Mouse (Mus musculus) common myeloid progenitor, adult 5-6 weeks (primary cell): ENCODE data around the gene Jmjd7. TPM values are rescaled to one million over a fixed set of nuclear protein-coding genes. Genes with fewer than 3 reads are reported as not detected.

Source experiments
- ATAC-seq: replicated peaks from 2 replicates; pipeline ENCODE4 v1.8.0; 2016; ENCODE audit warnings: low read depth, mild to moderate bottlenecking, moderate TSS enrichment, inconsistent platforms; ENCODE audit not compliant: poor library complexity, severe bottlenecking
- total RNA-seq: library from RNA; stranded (forward); fragments of 200-1000, 187-1606 nt; gene quantifications from 2 replicates; pipeline ENCODE4 v1.2.3, GENCODE M21; 2017

Jmjd7 gene
- total RNA-seq, 1 experiment from 2014 or later, result 6.2 TPM

DNA sequence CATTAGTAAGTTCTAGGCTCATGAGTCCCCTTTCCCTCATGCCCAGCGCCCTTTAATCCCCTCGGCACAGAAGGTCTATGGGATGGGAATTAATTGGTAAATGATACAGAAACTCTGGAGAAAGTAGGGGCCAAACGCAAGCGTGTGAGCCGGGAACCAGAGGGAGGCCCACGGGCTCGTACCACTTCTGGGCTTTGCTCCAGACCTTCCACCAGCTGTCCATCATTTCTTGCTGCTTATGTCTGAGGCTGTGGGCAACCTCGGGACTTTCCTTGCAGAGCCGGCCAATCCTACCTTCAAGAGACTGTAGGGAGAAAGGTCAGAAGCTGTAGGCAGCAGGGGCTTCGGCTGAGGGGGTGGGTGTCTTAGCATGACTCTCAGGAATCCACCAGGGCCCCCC is 28.6 kb downstream of the Jmjd7 start:
- no peak for ATAC-seq

DNA sequence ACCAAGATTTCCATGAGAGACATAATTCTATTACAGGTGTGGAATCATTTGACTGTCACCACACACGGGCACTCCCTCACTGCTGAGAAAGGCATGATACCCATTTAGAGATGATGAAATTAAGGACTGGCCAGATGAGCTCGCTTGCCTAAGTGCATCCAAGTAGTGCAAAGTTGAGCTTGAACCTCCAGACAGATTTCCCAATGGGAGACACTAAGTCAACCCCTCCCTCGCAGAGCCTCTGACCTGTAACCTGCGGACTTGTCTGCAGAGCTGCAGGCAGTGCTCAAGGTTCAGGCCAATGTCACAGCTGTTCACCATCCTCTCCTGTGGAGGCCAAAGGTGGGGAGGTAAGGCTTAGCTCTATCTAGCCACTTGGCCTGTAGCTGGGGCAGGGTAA is 31.5 kb downstream of the Jmjd7 start:
- ATAC-seq, result no peak

DNA sequence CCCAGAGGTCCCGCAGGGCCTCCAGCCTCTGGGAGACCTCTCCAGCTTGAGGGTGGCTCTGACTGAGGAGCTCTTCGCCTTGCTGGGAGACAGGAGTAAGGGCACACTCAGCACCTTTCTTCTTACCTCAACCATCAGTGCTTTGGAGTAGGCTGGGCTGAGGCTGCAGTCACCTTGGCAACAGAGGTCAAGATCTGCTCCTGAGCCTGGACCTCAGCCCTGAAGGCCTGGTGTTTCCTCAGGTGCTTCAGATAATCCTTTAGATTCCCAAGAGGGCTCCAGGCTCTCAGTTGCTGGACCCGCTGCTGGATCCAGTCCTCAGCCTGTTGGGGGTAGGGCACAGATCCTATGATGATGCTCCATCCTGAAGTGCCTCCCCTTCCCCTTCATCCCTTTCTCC is 32.2 kb downstream of the Jmjd7 start:
- ATAC-seq, result no peak

- ATAC-seq, result no peak
Observed at GRCm38 (mm10) chr2:120060190-120060589, 32.9 kb downstream of the Jmjd7 start.

GRCm38 (mm10) chr2:120060651-120061050 is 33.4 kb downstream of the Jmjd7 start:
- ATAC-seq, result no peak

DNA sequence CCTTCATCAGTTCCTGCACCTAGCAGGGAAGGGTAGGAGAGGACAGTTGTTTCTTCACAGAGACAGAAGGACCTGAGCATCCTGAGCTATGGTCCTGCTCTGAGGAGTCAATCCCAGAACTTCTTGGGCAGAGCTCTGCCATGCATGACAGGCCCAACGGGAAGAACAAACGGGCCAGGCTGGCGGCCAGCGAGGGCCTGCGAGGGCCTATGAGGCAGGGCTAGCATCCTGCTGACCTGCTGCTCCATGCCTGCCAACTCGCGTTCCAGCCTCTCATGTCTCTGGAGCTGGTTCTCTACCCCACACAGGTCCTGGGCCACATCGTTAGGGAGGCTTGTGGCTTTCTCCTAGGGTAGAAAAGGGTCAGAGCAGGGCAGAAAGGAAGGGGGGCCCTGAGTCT is 35.0 kb downstream of the Jmjd7 start:
- ATAC-seq, result no peak

- ATAC-seq, result no peak
Observed at GRCm38 (mm10) chr2:120064639-120065038, 37.4 kb downstream of the Jmjd7 start.

- ATAC-seq, result no peak
Observed at GRCm38 (mm10) chr2:120065243-120065642, 38.0 kb downstream of the Jmjd7 start.

GRCm38 (mm10) chr2:120066224-120066623 is 38.9 kb downstream of the Jmjd7 start:
- ATAC-seq, result no peak

GRCm38 (mm10) chr2:120068555-120069465 is 41.5 kb downstream of the Jmjd7 start:
- ATAC-seq, result peak; percentile 72

- no peak for ATAC-seq
Observed at GRCm38 (mm10) chr2:120069466-120069990, 42.2 kb downstream of the Jmjd7 start.

GRCm38 (mm10) chr2:120074096-120074495 is 46.8 kb downstream of the Jmjd7 start:
- ATAC-seq, result no peak

GRCm38 (mm10) chr2:120076076-120076705 is 48.9 kb downstream of the Jmjd7 start:
- ATAC-seq, result peak; percentile 89

Other genes with a start within 250 kb of the Jmjd7 start
- 9.1 and 11.2 TPM in 2 replicates for gene Rpap1, start 239.9 kb upstream of the Jmjd7 start, total RNA-seq
- 1.1 TPM in 1 of 2 replicates, not detected in the other for gene Tyro3, start 229.8 kb upstream of the Jmjd7 start, total RNA-seq
- 78.8 and 103 TPM in 2 replicates for gene Mga, start 130.3 kb upstream of the Jmjd7 start, total RNA-seq
- 2.6 and 9.0 TPM in 2 replicates for gene Mapkbp1, start 54.8 kb upstream of the Jmjd7 start, total RNA-seq
- 0.23 and 1.4 TPM in 2 replicates for gene Gm28042, start within 50 bp of the Jmjd7 start, total RNA-seq
- 0.64 TPM in 1 of 2 replicates, not detected in the other for gene Pla2g4b, start 5.9 kb downstream of the Jmjd7 start, total RNA-seq
- 28.3 and 31.0 TPM in 2 replicates for gene Ehd4, start 127.1 kb downstream of the Jmjd7 start, total RNA-seq
- not detected in 2 replicates for gene Pla2g4e, start 217.9 kb downstream of the Jmjd7 start, total RNA-seq